In the genomic region with DNA sequence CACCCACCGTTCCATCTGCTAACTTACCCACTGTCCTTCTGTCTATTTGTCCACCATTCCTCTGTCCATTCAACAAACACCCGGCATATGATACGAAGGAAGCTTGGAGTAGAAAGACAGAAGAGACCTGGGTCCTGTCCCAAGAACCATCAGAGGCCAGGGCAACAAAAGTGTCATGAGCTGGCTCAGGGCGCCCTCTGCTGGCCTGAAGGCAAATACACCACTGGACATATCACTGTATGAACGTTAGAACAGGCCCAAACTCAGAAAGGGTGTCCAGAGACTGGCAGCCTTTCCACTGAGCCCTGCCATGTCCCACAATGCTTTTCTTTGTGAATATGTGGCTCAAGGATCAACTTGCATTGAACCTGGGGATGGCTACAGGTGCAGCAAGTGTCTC, we compare ENCODE assay signal across 8 mouse cellular contexts.
DNase-seq lines count a peak whose midpoint lies in the region.

No protein-coding gene starts in this region.

- DNase-seq in gastrocnemius, adult 18-20 months (ENCODE audit: low spot score): peak; percentile 62
- no peak for DNase-seq in gastrocnemius, postnatal 25 days
- peak; percentile 8 for DNase-seq in CD4-positive helper T cell, adult 2 months (ENCODE audit: low read depth, low spot score)
- peak; percentile 1 for DNase-seq in c-Kit-negative CD71-positive TER-119-positive erythroid progenitor cells, embryonic 14.5 days (ENCODE audit: low read depth, low spot score)
- peak; percentile 21 to 43 for DNase-seq in frontal cortex, postnatal 25 days (ENCODE audit: low spot score in 2 of 2)
- peak; percentile 78 to 84 for DNase-seq in kidney, postnatal 25 days
- DNase-seq in lung, postnatal 14 days: peak; percentile 66
- peak; percentile 21 for DNase-seq in thymus, postnatal 14 days
